Mouse (Mus musculus): ENCODE results near the gene Lpin3. TPM values are rescaled to one million over a fixed set of nuclear protein-coding genes. Genes with fewer than 3 reads are reported as not detected.

Gene Lpin3
- 10 to 100 TPM; 12.9 to 46.6 TPM for total RNA-seq (2021)
- long read RNA-seq, experiment 1, transcript Lpin3-203 (20 exons, 3,470 nt), result major isoform, 11 of 16 reads
- long read RNA-seq, experiment 1, partial matches to known transcripts, result 2 of 16 reads
- long read RNA-seq, experiment 1, other reads (novel, unspliced or antisense), result 3 of 16 reads
- long read RNA-seq, experiment 2, transcript Lpin3-203 (20 exons, 3,470 nt), result major isoform, 73 of 116 reads
- long read RNA-seq, experiment 2, partial matches to known transcripts, result 29 of 116 reads
- long read RNA-seq, experiment 2, other reads (novel, unspliced or antisense), result 14 of 116 reads

- peak; percentile 55 to 61 for DNase-seq (ENCODE audit: low spot score in 2 of 2)
Measured at GRCm38 (mm10) chr2:160880453-160881195, at the start of gene Lpin3. Lpin3 (plus strand) TSS chr2:160880670.

- no peak for DNase-seq (ENCODE audit: low spot score in 2 of 2)
Measured at GRCm38 (mm10) chr2:160840838-160841237, 39.6 kb upstream of the Lpin3 start.

GRCm38 (mm10) chr2:160847664-160848063 lies 32.8 kb upstream of the Lpin3 start:
- no peak for DNase-seq (ENCODE audit: low spot score in 2 of 2)

- no peak for DNase-seq (ENCODE audit: low spot score in 2 of 2)
Measured at GRCm38 (mm10) chr2:160848186-160848585, 32.3 kb upstream of the Lpin3 start.

GRCm38 (mm10) chr2:160849617-160850240 lies 30.7 kb upstream of the Lpin3 start:
- DNase-seq (ENCODE audit: low spot score in 2 of 2), result no peak

GRCm38 (mm10) chr2:160850360-160850759 lies 30.1 kb upstream of the Lpin3 start:
- no peak for DNase-seq (ENCODE audit: low spot score in 2 of 2)

GRCm38 (mm10) chr2:160854687-160855086 lies 25.8 kb upstream of the Lpin3 start:
- no peak for DNase-seq (ENCODE audit: low spot score in 2 of 2)

GRCm38 (mm10) chr2:160856359-160857102 lies 23.9 kb upstream of the Lpin3 start:
- no peak for DNase-seq (ENCODE audit: low spot score in 2 of 2)

GRCm38 (mm10) chr2:160860363-160860762 lies 20.1 kb upstream of the Lpin3 start:
- no peak for DNase-seq (ENCODE audit: low spot score in 2 of 2)

- no peak for DNase-seq (ENCODE audit: low spot score in 2 of 2)
Measured at GRCm38 (mm10) chr2:160864112-160864511, 16.4 kb upstream of the Lpin3 start.

- DNase-seq (ENCODE audit: low spot score in 2 of 2), result no peak
Measured at GRCm38 (mm10) chr2:160865266-160865665, 15.2 kb upstream of the Lpin3 start.

- no peak for DNase-seq (ENCODE audit: low spot score in 2 of 2)
Measured at GRCm38 (mm10) chr2:160869446-160869845, 11.0 kb upstream of the Lpin3 start.

GRCm38 (mm10) chr2:160871310-160871709 lies 9.2 kb upstream of the Lpin3 start:
- no peak for DNase-seq (ENCODE audit: low spot score in 2 of 2)

- DNase-seq (ENCODE audit: low spot score in 2 of 2), result peak; percentile 77 to 79
Measured at GRCm38 (mm10) chr2:160872395-160872794, 8.1 kb upstream of the Lpin3 start.

GRCm38 (mm10) chr2:160872890-160873382 lies 7.5 kb upstream of the Lpin3 start, which contains the start of gene Zhx3:
Zhx3 (minus strand) TSS chr2:160872998.
- peak; percentile 90 to 93 for DNase-seq (ENCODE audit: low spot score in 2 of 2)

- no peak for DNase-seq (ENCODE audit: low spot score in 2 of 2)
Measured at GRCm38 (mm10) chr2:160874231-160874877, 6.1 kb upstream of the Lpin3 start.

GRCm38 (mm10) chr2:160876115-160876514 lies 4.4 kb upstream of the Lpin3 start:
- no peak for DNase-seq (ENCODE audit: low spot score in 2 of 2)

- DNase-seq (ENCODE audit: low spot score in 2 of 2), result peak in 1 of 2 experiments; percentile 19
Measured at GRCm38 (mm10) chr2:160881462-160882101, 1.1 kb downstream of the Lpin3 start.

GRCm38 (mm10) chr2:160882436-160882835 lies 2.0 kb downstream of the Lpin3 start:
- peak in 1 of 2 experiments; percentile 20 for DNase-seq (ENCODE audit: low spot score in 2 of 2)

GRCm38 (mm10) chr2:160883912-160884311 lies 3.4 kb downstream of the Lpin3 start:
- no peak for DNase-seq (ENCODE audit: low spot score in 2 of 2)

Measured in adrenal gland, adult 18-20 months (tissue).